Mouse (Mus musculus) mesoderm, embryonic 11.5 days (tissue): ENCODE data around the gene C1ql2.
A peak's percentile ranks its signal among the peaks of the same experiment; 100 is the strongest.

ENCODE experiments used
- DNase-seq: peaks from one replicate; pipeline ENCODE4 v3.0.0-alpha.2; 2012; ENCODE audit warnings: low read depth, low spot score

C1ql2 gene

GRCm38 (mm10) chr1:120385029-120385571, 44.7 kb downstream of the C1ql2 start:
- no peak for DNase-seq

GRCm38 (mm10) chr1:120389734-120390133, 49.4 kb downstream of the C1ql2 start:
- no peak for DNase-seq

GRCm38 (mm10) chr1:120390336-120390735, 50.0 kb downstream of the C1ql2 start:
- DNase-seq, result peak; percentile 86
